11 mouse cellular contexts compared by ENCODE assay signal in genomic region chr1:126593044-126593805, GRCm38 (mm10).
A peak's percentile ranks its signal among the peaks of the same experiment; 100 is the strongest.
DNase-seq lines count a peak whose midpoint lies in the region; ATAC-seq and TF ChIP-seq lines count a peak whose summit lies in the region.
"Had no signal": no experiment of that assay in that cellular context is flagged by ENCODE, and none has a peak within 500 bp of the region (broad histone marks: within the 10 kb centered on the region; RNA-seq: fewer than 3 reads in every experiment).

No protein-coding gene starts in this region.

- intact Hi-C loops in gastrocnemius, adult 2 months (cut with DNase I) = no loop called here

- ATAC-seq in intestine, postnatal 0 days = peak; percentile 36; the same call in 1 of the 2 replicates
- no peak for ATAC-seq in megakaryocyte, adult 5-6 weeks (ENCODE audit: poor library complexity, severe bottlenecking)

- peak overlapping the region; percentile 9; the same call in 1 of the 2 replicates for H3K4me2 ChIP-seq in intestine, postnatal 0 days (replicated peaks; ENCODE audit: low read depth)

- no peaks in the 10 kb centered on the region for H3K9me3 ChIP-seq in intestine, postnatal 0 days (ENCODE audit: control insufficient read depth)

- no peaks in the 10 kb centered on the region for H3K27me3 ChIP-seq in intestine, postnatal 0 days (replicated peaks; ENCODE audit: control insufficient read depth, insufficient read depth, low read length)

- no peak overlapping the region for H3K27ac ChIP-seq in gastrocnemius, adult 2 months
- H3K27ac ChIP-seq in intestine, postnatal 0 days (ENCODE audit: low read depth, low read length) = peak overlapping the region; percentile 41; the same call in 1 of the 2 replicates
- H3K27ac ChIP-seq: macrophage had no signal

- H3K4me1 ChIP-seq in intestine, postnatal 0 days (replicated peaks; ENCODE audit: control insufficient read depth, insufficient read depth, low read length) = peaks cover 9% of the 10 kb centered on the region; the same call in 1 of the 2 replicates

- H3K36me3 ChIP-seq in intestine, postnatal 0 days (ENCODE audit: control insufficient read depth, insufficient read depth) = no peaks in the 10 kb centered on the region

- DNase-seq in gastrocnemius, adult 2 months = peak; percentile 31
- no peak for DNase-seq in gastrocnemius, adult 8-10 months (ENCODE audit: low spot score in 2 of 2)
- peak; percentile 15 for DNase-seq in 3134 (ENCODE audit: extremely low read depth, insufficient read length, low spot score)
- peak; percentile 87 for DNase-seq in lung, postnatal 14 days
- no peak for DNase-seq in thymus, adult 18-20 months
- no peak for DNase-seq in retina, embryonic 14.5 days (ENCODE audit: low spot score)
- DNase-seq: cerebellum, adult 8-10 months; thymus, postnatal 14 days had no signal

- no peak overlapping the region for H3K9ac ChIP-seq in intestine, postnatal 0 days (ENCODE audit: low read depth, low read length)

- no peak overlapping the region for H3K4me3 ChIP-seq in gastrocnemius, adult 2 months
- no peak overlapping the region for H3K4me3 ChIP-seq in intestine, postnatal 0 days (ENCODE audit: low read depth, low read length)

- TF ChIP-seq CTCF in gastrocnemius, adult 2 months (IDR thresholded peaks at IDR 0.05) = no peak
- TF ChIP-seq CTCF in intestine, postnatal 0 days (IDR thresholded peaks at IDR 0.05; ENCODE audit: low read depth) = no peak

- 22% methylated on average over 7 of the region's 7 CpGs for WGBS in intestine, postnatal 0 days

Comparison
In these comparisons a context has a peak if more than half of its experiments do, and no peak if none do; other contexts are left out.
1. DNase-seq: peak in gastrocnemius, adult 2 months (single experiment), 3134 (single experiment) and lung, postnatal 14 days (single experiment); none in gastrocnemius, adult 8-10 months (0 of 2), thymus, adult 18-20 months (0 of 2) and retina, embryonic 14.5 days (single experiment).